Mouse (Mus musculus) cerebellum, adult 8-10 months (tissue): Measurements from ENCODE around the gene Zfhx3.

ENCODE experiments used
- DNase-seq: peaks from one replicate; pipeline ENCODE4 v3.0.0; 2022

The Zfhx3 gene

GRCm38 (mm10) chr8:108563934-108564564 lies 621.6 kb downstream of the Zfhx3 start:
- DNase-seq = no peak

- no peak for DNase-seq
These were observed 623.6 kb downstream of the Zfhx3 start for GRCm38 (mm10) chr8:108566035-108566434.

- DNase-seq = no peak
These were observed 631.0 kb downstream of the Zfhx3 start for GRCm38 (mm10) chr8:108573295-108574017.

DNA sequence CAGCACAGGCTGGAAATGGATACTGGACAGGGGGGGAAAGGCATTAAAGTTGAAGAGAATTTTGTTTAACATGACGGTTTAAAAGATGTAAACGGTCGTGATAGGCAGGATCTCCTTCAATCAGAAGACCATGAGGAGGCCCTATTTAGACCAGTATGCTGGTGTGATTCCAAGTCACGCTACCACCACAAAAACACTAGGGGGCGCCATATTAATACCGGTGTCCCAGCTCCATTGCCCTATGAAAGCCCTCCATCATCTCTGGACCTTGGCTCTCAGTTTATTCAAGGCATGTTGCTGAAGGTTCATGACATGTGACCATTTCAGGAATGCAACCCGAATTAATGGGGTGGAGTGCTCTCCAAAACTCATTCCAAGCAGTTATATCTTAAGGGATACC lies 631.7 kb downstream of the Zfhx3 start:
- no peak for DNase-seq

GRCm38 (mm10) chr8:108577571-108577970 lies 635.1 kb downstream of the Zfhx3 start:
- no peak for DNase-seq

DNA sequence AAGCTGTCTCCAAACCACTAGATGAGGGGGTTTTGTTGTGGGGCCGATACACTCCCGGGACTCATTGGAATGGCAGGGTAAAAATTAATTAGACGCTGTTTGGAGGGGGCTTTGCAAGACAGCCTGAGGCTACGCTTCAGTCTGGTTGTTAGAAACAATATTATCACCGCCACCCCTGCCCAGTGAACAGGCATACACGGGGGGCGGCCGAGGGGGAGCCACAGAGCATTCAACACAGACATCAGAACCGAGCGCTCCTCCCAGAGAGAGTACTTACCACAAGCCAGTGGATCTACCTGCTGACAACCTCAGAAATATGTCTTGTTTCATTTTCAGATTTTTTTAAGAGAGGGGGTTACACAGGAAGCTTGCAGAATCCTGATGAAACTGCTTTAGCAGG lies 635.9 kb downstream of the Zfhx3 start:
- no peak for DNase-seq

DNA sequence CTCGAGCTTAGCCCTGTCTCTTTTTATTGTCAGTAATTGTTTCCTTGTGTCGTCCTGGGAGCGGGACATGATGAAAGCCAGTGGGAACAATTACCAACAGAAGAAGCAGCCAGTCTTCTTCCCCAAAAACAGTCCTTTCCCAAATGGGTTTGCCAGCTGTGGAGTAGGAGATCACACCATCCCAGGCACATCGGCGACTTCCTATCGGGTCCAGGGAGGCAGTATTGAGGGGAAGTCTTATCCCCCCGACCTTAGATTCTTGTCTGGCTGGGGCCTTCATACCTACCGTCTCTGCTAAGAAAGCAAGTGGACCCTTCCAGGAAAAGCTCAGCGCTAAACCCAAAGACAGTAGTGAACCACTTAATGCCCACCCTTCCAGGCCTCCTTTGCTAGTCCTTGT lies 637.4 kb downstream of the Zfhx3 start:
- no peak for DNase-seq

DNA sequence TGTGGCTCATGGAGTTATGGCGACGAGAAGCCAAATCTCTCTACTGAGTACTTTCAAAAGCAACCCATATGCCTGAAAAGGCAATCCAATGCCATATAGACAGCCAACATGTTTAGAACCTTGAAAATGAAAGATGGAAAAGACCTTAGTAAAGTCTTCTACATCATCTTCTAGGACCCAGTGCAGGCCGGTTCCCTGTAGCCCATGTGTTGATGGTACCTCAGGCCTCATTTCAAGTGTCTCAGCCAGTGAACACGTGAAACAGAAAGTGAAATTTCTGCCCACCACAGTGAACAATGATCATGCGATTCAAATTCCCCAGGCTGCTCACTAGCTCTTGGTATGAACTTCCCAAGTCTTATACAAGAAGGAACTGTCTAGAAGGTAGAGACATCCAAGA lies 637.9 kb downstream of the Zfhx3 start:
- no peak for DNase-seq

DNA sequence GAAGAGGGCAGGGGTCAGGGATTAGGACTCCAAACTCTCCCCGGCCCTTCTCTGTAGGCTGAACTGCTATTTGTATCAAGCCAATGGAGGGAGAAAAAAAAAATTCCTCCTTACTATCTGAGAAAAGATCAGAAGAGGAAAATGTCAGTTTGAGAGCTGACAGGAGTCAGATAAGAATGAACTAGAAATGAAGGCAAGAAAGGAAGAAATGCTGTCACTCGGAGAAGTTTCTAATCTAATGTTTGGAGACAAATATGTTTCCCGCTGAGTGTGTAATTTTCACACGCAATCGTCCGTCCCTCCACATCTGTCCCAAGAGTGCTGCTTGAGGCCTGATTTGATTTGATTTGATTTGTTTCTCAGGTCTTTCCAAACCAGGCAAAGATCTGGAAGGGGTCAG lies 639.1 kb downstream of the Zfhx3 start:
- DNase-seq = no peak

GRCm38 (mm10) chr8:108582251-108582650 lies 639.8 kb downstream of the Zfhx3 start:
- no peak for DNase-seq

DNA sequence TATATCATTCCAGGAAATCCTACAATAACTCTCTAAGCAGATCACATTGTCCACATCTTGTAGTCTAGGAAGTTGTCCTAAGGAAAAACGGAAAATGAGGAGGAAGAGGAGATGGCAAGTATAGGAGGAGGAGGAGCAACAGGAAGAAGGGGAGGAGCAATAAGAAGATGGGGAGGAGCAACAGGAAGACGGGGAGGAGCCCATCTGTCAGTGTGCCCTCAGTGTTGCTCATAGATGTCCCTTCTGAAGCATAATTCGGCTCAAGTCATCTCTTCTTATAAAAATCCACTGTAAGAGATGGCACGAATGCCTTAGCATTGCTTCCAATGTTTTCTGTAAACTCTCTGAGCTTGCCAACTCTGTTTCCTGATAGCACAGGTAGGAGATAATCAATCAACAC lies 640.8 kb downstream of the Zfhx3 start:
- DNase-seq = no peak

GRCm38 (mm10) chr8:108583867-108584661 lies 641.6 kb downstream of the Zfhx3 start:
- no peak for DNase-seq

GRCm38 (mm10) chr8:108584662-108584978 lies 642.2 kb downstream of the Zfhx3 start:
- no peak for DNase-seq

DNA sequence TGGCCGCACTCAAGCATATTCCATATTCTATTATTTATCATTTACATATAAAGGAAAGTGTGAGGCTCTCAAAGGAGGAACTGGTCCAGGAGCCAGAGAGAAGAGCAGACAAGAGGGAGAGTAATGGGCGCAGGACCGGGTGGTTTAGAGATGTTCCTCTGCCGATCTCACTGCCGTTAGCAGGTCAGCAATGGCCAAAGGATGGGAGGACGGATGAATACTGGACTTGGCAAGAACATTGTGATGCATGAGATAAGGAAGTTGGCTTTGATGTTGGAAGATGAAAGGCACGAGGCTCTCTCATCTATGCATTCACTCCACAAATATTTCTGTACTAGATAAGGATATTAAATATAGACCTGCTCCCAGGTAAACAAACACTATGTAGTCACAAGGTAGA lies 648.6 kb downstream of the Zfhx3 start:
- no peak for DNase-seq

GRCm38 (mm10) chr8:108592028-108592724 lies 649.7 kb downstream of the Zfhx3 start:
- no peak for DNase-seq

DNA sequence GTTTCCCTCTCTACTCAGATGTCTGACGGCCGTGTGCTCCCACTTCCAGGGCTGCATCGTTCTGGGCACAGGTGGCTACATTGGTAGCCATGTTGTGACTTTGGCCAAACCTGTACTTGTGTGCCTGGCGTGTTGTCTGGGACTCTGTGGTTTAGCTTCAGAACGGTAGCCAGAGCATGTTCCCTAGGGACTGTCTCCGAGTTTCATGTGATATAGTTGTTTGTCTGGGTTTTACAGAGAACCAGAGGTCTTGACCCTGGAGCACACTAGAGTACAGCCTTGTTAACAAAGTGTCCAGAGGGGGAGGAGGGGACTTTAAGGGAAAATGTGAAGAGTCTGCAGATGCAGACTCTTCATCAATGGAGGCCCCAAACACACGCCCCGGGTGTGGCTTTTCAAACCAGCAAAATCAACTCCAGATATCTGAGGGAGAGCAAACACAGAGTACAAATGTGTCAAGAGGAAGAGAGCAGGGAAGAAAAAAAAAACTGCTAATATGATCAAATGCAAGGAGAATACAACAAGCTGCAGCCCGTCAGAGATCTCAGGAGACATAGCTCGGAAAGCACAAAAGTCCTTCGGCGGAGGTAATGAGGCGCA lies 650.6 kb downstream of the Zfhx3 start:
- DNase-seq = no peak

- no peak for DNase-seq
These were observed 651.4 kb downstream of the Zfhx3 start for GRCm38 (mm10) chr8:108593891-108594290.

DNA sequence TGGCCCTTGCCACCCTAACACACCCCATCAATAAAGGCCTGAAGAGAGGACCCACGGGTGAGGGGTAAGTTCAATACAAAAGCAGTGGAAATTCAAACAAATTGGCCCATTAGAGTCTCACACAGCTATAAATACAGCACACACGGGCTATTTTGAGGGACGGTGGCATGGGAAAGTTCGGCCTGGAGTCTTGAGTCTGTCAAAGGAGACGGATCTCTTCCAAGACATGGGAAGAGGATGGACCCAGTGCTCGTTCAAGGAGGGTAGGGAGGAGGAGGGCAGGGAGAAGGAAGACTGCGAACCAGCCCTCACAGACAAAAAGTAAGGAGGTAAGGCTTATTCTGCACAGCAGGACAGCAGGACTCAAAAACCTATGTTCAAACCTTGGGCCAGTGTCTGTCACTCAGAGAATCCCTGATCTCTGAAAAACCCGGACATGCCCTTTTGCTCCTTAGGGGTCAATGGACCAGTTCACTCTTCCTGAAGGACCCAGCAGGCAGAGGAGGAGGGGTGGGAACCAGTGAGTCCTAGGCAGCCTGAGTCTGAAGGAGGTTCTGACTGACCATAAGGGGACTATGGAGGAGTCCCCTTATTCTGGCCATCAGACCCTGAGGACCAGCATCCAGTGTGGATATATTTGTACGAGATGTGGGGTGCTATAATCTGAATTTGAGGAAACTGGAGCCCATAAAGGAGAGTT lies 652.1 kb downstream of the Zfhx3 start:
- no peak for DNase-seq

GRCm38 (mm10) chr8:108595061-108595419 lies 652.6 kb downstream of the Zfhx3 start:
- no peak for DNase-seq

- DNase-seq = no peak
These were observed 653.5 kb downstream of the Zfhx3 start for GRCm38 (mm10) chr8:108595721-108596495.

GRCm38 (mm10) chr8:108599003-108599402 lies 656.6 kb downstream of the Zfhx3 start:
- DNase-seq = no peak

GRCm38 (mm10) chr8:108599558-108599957 lies 657.1 kb downstream of the Zfhx3 start:
- DNase-seq = no peak
